ENCODE assay signal across 7 mouse cellular contexts in genomic region chr3:59208650-59209548, GRCm38 (mm10). TPM values are rescaled to one million over a fixed set of nuclear protein-coding genes. Genes with fewer than 3 reads are reported as not detected.
DNase-seq lines count a peak whose midpoint lies in the region; ATAC-seq lines count a peak whose summit lies in the region.

No protein-coding gene starts in this region.

- H3K27me3 ChIP-seq in midbrain, embryonic 10.5 days (ENCODE audit: low read depth, poor library complexity, severe bottlenecking) = no peaks in the 10 kb centered on the region

- peak; percentile 40 for DNase-seq in right cerebral cortex, adult 18-20 months
- no peak for DNase-seq in right cerebral cortex, postnatal 14 days
- peak; percentile 91 for DNase-seq in embryo, embryonic 10.5 days (ENCODE audit: low spot score)
- peak; percentile 88 for DNase-seq in hindlimb bud, embryonic 11.5 days (ENCODE audit: extremely low spot score, low read depth, low spot score)
- DNase-seq in midbrain, embryonic 10.5 days (ENCODE audit: low spot score) = peak; percentile 13
- no peak for DNase-seq in urinary bladder, postnatal 4 days (ENCODE audit: low spot score in 2 of 2)

- 75% methylated on average over 4 of the region's 4 CpGs for WGBS in midbrain, embryonic 10.5 days

- ATAC-seq in activated CD4-positive, CD25-positive, alpha-beta regulatory T cell, adult 4 months = peak; percentile 50

- no peaks in the 10 kb centered on the region for H3K36me3 ChIP-seq in midbrain, embryonic 10.5 days

- no peaks in the 10 kb centered on the region for H3K9me3 ChIP-seq in midbrain, embryonic 10.5 days (replicated peaks)

- H3K4me1 ChIP-seq in midbrain, embryonic 10.5 days = no peaks in the 10 kb centered on the region

- H3K4me3 ChIP-seq in midbrain, embryonic 10.5 days = no peak overlapping the region

- H3K27ac ChIP-seq in midbrain, embryonic 10.5 days (replicated peaks) = no peak overlapping the region

RNA-seq across cellular contexts. Expression of gene P2ry13, which starts 1.8 kb away (rescaled TPM):
- polyA plus RNA-seq in activated CD4-positive, CD25-positive, alpha-beta regulatory T cell, adult 4 months (2017; shearing (Covaris generic)) = under 1 TPM; 0.18 to 0.44 TPM
- 0.51 and 0.62 TPM in 2 replicates for polyA plus RNA-seq in midbrain, embryonic 10.5 days (2016; fragmentation: Nextera tagmentation; extraction: Ambion mirVana)

RNA-seq across cellular contexts. Expression of gene Gpr87, which starts 14.0 kb away (rescaled TPM):
- polyA plus RNA-seq in activated CD4-positive, CD25-positive, alpha-beta regulatory T cell, adult 4 months (2017; shearing (Covaris generic)) = not detected
- polyA plus RNA-seq in midbrain, embryonic 10.5 days (2016; fragmentation: Nextera tagmentation; extraction: Ambion mirVana) = 0.12 and 0.16 TPM in 2 replicates

RNA-seq across cellular contexts. Expression of gene P2ry12, which starts 53.8 kb away (rescaled TPM):
- under 1 TPM in 1 of 2 experiments, not detected in 1; 0.79 TPM for polyA plus RNA-seq in activated CD4-positive, CD25-positive, alpha-beta regulatory T cell, adult 4 months (2017; shearing (Covaris generic))
- polyA plus RNA-seq in midbrain, embryonic 10.5 days (2016; fragmentation: Nextera tagmentation; extraction: Ambion mirVana) = 0.70 and 1.9 TPM in 2 replicates

RNA-seq across cellular contexts. Expression of gene P2ry14, which starts 55.5 kb away (rescaled TPM):
- 1 to 10 TPM; 5.0 to 5.1 TPM for polyA plus RNA-seq in activated CD4-positive, CD25-positive, alpha-beta regulatory T cell, adult 4 months (2017; shearing (Covaris generic))
- 1.7 and 1.8 TPM in 2 replicates for polyA plus RNA-seq in midbrain, embryonic 10.5 days (2016; fragmentation: Nextera tagmentation; extraction: Ambion mirVana)

Comparison
In these comparisons a context has a peak if more than half of its experiments do, and no peak if none do; other contexts are left out.
1. DNase-seq: peak in right cerebral cortex, adult 18-20 months (single experiment), embryo, embryonic 10.5 days (single experiment), hindlimb bud, embryonic 11.5 days (single experiment) and midbrain, embryonic 10.5 days (single experiment); none in right cerebral cortex, postnatal 14 days (single experiment) and urinary bladder, postnatal 4 days (0 of 2).